Mouse (Mus musculus) cerebellum, adult 11 months (tissue): ENCODE data around the gene Tigar.

Experiments used
- DNase-seq: peaks from one replicate; pipeline ENCODE4 v3.0.0; 2022

The Tigar gene

GRCm38 (mm10) chr6:127109402-127109930, at the start of gene Tigar:
TSS of gene Tigar (minus strand) at chr6:127109557.
- peak; percentile 96 for DNase-seq

- DNase-seq, result no peak
Observed at GRCm38 (mm10) chr6:127157321-127157720, 48.0 kb upstream of the Tigar start.

- no peak for DNase-seq
Observed at GRCm38 (mm10) chr6:127155468-127155867, 46.1 kb upstream of the Tigar start.

- no peak for DNase-seq
Observed at GRCm38 (mm10) chr6:127154708-127155268, 45.4 kb upstream of the Tigar start.

GRCm38 (mm10) chr6:127153972-127154707, 44.8 kb upstream of the Tigar start:
- no peak for DNase-seq

- no peak for DNase-seq
Observed at GRCm38 (mm10) chr6:127153296-127153800, 44.0 kb upstream of the Tigar start.

GRCm38 (mm10) chr6:127152106-127152951, 43.0 kb upstream of the Tigar start, which contains the start of gene Ccnd2:
TSS of gene Ccnd2 (minus strand) at chr6:127152193.
- DNase-seq, result no peak

- no peak for DNase-seq
Observed at GRCm38 (mm10) chr6:127151565-127152105, 42.3 kb upstream of the Tigar start.

- DNase-seq, result no peak
Observed at GRCm38 (mm10) chr6:127150663-127151564, 41.6 kb upstream of the Tigar start.

- DNase-seq, result no peak
Observed at GRCm38 (mm10) chr6:127149944-127150662, 40.7 kb upstream of the Tigar start.

GRCm38 (mm10) chr6:127149303-127149943, 40.1 kb upstream of the Tigar start:
- no peak for DNase-seq

- DNase-seq, result no peak
Observed at GRCm38 (mm10) chr6:127148526-127149302, 39.4 kb upstream of the Tigar start.

- DNase-seq, result peak; percentile 58
Observed at GRCm38 (mm10) chr6:127147665-127148064, 38.3 kb upstream of the Tigar start.

- no peak for DNase-seq
Observed at GRCm38 (mm10) chr6:127146322-127146947, 37.1 kb upstream of the Tigar start.

- no peak for DNase-seq
Observed at GRCm38 (mm10) chr6:127145464-127146190, 36.3 kb upstream of the Tigar start.

GRCm38 (mm10) chr6:127143576-127144288, 34.4 kb upstream of the Tigar start:
- no peak for DNase-seq

GRCm38 (mm10) chr6:127143124-127143520, 33.8 kb upstream of the Tigar start:
- DNase-seq, result no peak
